Mouse (Mus musculus): ENCODE measurements around the gene Wrap53. TPM values are rescaled to one million over a fixed set of nuclear protein-coding genes. Genes with fewer than 3 reads are reported as not detected.

Wrap53 gene
- total RNA-seq, 2 experiments from 2014 or later = 7.7 to 18.4 TPM

Other genes starting within 250 kb of the Wrap53 start
- gene Rnf227, start 239.8 kb downstream of the Wrap53 start, total RNA-seq (2015; ENCODE audit: low replicate concordance) = 1.7 and 15.2 TPM in 2 replicates
- 0.70 and 3.2 TPM in 2 replicates for gene Rnf227, start 239.8 kb downstream of the Wrap53 start, total RNA-seq (2017; ENCODE audit: low replicate concordance)
- 7.9 and 9.8 TPM in 2 replicates for gene Chd3, start 210.8 kb downstream of the Wrap53 start, total RNA-seq (2015; ENCODE audit: low replicate concordance)
- gene Chd3, start 210.8 kb downstream of the Wrap53 start, total RNA-seq (2017; ENCODE audit: low replicate concordance) = 16.8 and 18.5 TPM in 2 replicates
- gene Naa38, start 184.8 kb downstream of the Wrap53 start, total RNA-seq (2015; ENCODE audit: low replicate concordance) = 25.6 and 30.3 TPM in 2 replicates
- 18.5 and 25.2 TPM in 2 replicates for gene Naa38, start 184.8 kb downstream of the Wrap53 start, total RNA-seq (2017; ENCODE audit: low replicate concordance)
- 12.5 and 16.1 TPM in 2 replicates for gene Cyb5d1, start 184.6 kb downstream of the Wrap53 start, total RNA-seq (2015; ENCODE audit: low replicate concordance)
- 23.5 and 31.4 TPM in 2 replicates for gene Cyb5d1, start 184.6 kb downstream of the Wrap53 start, total RNA-seq (2017; ENCODE audit: low replicate concordance)
- gene Tmem88, start 182.0 kb downstream of the Wrap53 start, total RNA-seq (2015; ENCODE audit: low replicate concordance) = not detected in 2 replicates
- gene Tmem88, start 182.0 kb downstream of the Wrap53 start, total RNA-seq (2017; ENCODE audit: low replicate concordance) = not detected in 2 replicates
- gene Kdm6b, start 166.6 kb downstream of the Wrap53 start, total RNA-seq (2015; ENCODE audit: low replicate concordance) = 5.8 and 8.2 TPM in 2 replicates
- 0.84 and 1.5 TPM in 2 replicates for gene Kdm6b, start 166.6 kb downstream of the Wrap53 start, total RNA-seq (2017; ENCODE audit: low replicate concordance)
- not detected in 2 replicates for gene Dnah2, start 31.1 kb downstream of the Wrap53 start, total RNA-seq (2015; ENCODE audit: low replicate concordance)
- not detected in 2 replicates for gene Dnah2, start 31.1 kb downstream of the Wrap53 start, total RNA-seq (2017; ENCODE audit: low replicate concordance)
- gene Efnb3, start 20.1 kb downstream of the Wrap53 start, total RNA-seq (2015; ENCODE audit: low replicate concordance) = 1.2 TPM in 1 of 2 replicates, not detected in the other
- gene Efnb3, start 20.1 kb downstream of the Wrap53 start, total RNA-seq (2017; ENCODE audit: low replicate concordance) = 1.3 and 2.2 TPM in 2 replicates
- 44.6 and 56.8 TPM in 2 replicates for gene Trp53, start 104 bp upstream of the Wrap53 start, total RNA-seq (2015; ENCODE audit: low replicate concordance)
- 25.1 and 28.0 TPM in 2 replicates for gene Trp53, start 104 bp upstream of the Wrap53 start, total RNA-seq (2017; ENCODE audit: low replicate concordance)
- 10.6 and 24.0 TPM in 2 replicates for gene Atp1b2, start 25.7 kb upstream of the Wrap53 start, total RNA-seq (2015; ENCODE audit: low replicate concordance)
- gene Atp1b2, start 25.7 kb upstream of the Wrap53 start, total RNA-seq (2017; ENCODE audit: low replicate concordance) = 1.2 and 4.0 TPM in 2 replicates
- gene Shbg, start 37.6 kb upstream of the Wrap53 start, total RNA-seq (2015; ENCODE audit: low replicate concordance) = not detected in 2 replicates
- 0.51 TPM in 1 of 2 replicates, not detected in the other for gene Shbg, start 37.6 kb upstream of the Wrap53 start, total RNA-seq (2017; ENCODE audit: low replicate concordance)
- not detected in 2 replicates for gene Sat2, start 41.8 kb upstream of the Wrap53 start, total RNA-seq (2015; ENCODE audit: low replicate concordance)
- 0.70 TPM in 1 of 2 replicates, not detected in the other for gene Sat2, start 41.8 kb upstream of the Wrap53 start, total RNA-seq (2017; ENCODE audit: low replicate concordance)
- 12.3 and 19.2 TPM in 2 replicates for gene Fxr2, start 52.7 kb upstream of the Wrap53 start, total RNA-seq (2015; ENCODE audit: low replicate concordance)
- 14.4 and 26.6 TPM in 2 replicates for gene Fxr2, start 52.7 kb upstream of the Wrap53 start, total RNA-seq (2017; ENCODE audit: low replicate concordance)
- gene Sox15, start 75.1 kb upstream of the Wrap53 start, total RNA-seq (2015; ENCODE audit: low replicate concordance) = not detected in 2 replicates
- gene Sox15, start 75.1 kb upstream of the Wrap53 start, total RNA-seq (2017; ENCODE audit: low replicate concordance) = not detected in 2 replicates
- gene Mpdu1, start 82.4 kb upstream of the Wrap53 start, total RNA-seq (2015; ENCODE audit: low replicate concordance) = 2.9 and 15.6 TPM in 2 replicates
- gene Mpdu1, start 82.4 kb upstream of the Wrap53 start, total RNA-seq (2017; ENCODE audit: low replicate concordance) = 6.4 and 19.6 TPM in 2 replicates
- 42.6 and 48.8 TPM in 2 replicates for gene Cd68, start 85.9 kb upstream of the Wrap53 start, total RNA-seq (2015; ENCODE audit: low replicate concordance)
- 20.9 and 44.4 TPM in 2 replicates for gene Cd68, start 85.9 kb upstream of the Wrap53 start, total RNA-seq (2017; ENCODE audit: low replicate concordance)
- gene Eif4a1, start 92.2 kb upstream of the Wrap53 start, total RNA-seq (2015; ENCODE audit: low replicate concordance) = 177 and 204 TPM in 2 replicates
- gene Eif4a1, start 92.2 kb upstream of the Wrap53 start, total RNA-seq (2017; ENCODE audit: low replicate concordance) = 163 and 169 TPM in 2 replicates
- gene Senp3, start 101.8 kb upstream of the Wrap53 start, total RNA-seq (2015; ENCODE audit: low replicate concordance) = 46.4 and 52.3 TPM in 2 replicates
- 10.3 and 18.2 TPM in 2 replicates for gene Senp3, start 101.8 kb upstream of the Wrap53 start, total RNA-seq (2017; ENCODE audit: low replicate concordance)
- 9.2 and 17.9 TPM in 2 replicates for gene Tnfsf13, start 105.5 kb upstream of the Wrap53 start, total RNA-seq (2015; ENCODE audit: low replicate concordance)
- gene Tnfsf13, start 105.5 kb upstream of the Wrap53 start, total RNA-seq (2017; ENCODE audit: low replicate concordance) = 0.28 and 7.8 TPM in 2 replicates
- gene Tnfsf12, start 115.6 kb upstream of the Wrap53 start, total RNA-seq (2015; ENCODE audit: low replicate concordance) = 1.3 TPM in 1 of 2 replicates, not detected in the other
- 0.17 and 1.1 TPM in 2 replicates for gene Tnfsf12, start 115.6 kb upstream of the Wrap53 start, total RNA-seq (2017; ENCODE audit: low replicate concordance)
- gene Tnfsfm13, start 115.8 kb upstream of the Wrap53 start, total RNA-seq (2015; ENCODE audit: low replicate concordance) = 0.38 and 4.8 TPM in 2 replicates
- gene Tnfsfm13, start 115.8 kb upstream of the Wrap53 start, total RNA-seq (2017; ENCODE audit: low replicate concordance) = 2.8 and 5.2 TPM in 2 replicates
- 56.5 and 58.3 TPM in 2 replicates for gene Polr2a, start 178.4 kb upstream of the Wrap53 start, total RNA-seq (2015; ENCODE audit: low replicate concordance)
- 69.5 and 76.9 TPM in 2 replicates for gene Polr2a, start 178.4 kb upstream of the Wrap53 start, total RNA-seq (2017; ENCODE audit: low replicate concordance)
- not detected in 2 replicates for gene Slc35g3, start 181.7 kb upstream of the Wrap53 start, total RNA-seq (2015; ENCODE audit: low replicate concordance)
- gene Slc35g3, start 181.7 kb upstream of the Wrap53 start, total RNA-seq (2017; ENCODE audit: low replicate concordance) = not detected in 2 replicates
- gene Zbtb4, start 185.7 kb upstream of the Wrap53 start, total RNA-seq (2015; ENCODE audit: low replicate concordance) = 1.7 and 1.9 TPM in 2 replicates
- 0.94 and 2.4 TPM in 2 replicates for gene Zbtb4, start 185.7 kb upstream of the Wrap53 start, total RNA-seq (2017; ENCODE audit: low replicate concordance)
- gene Chrnb1, start 215.7 kb upstream of the Wrap53 start, total RNA-seq (2015; ENCODE audit: low replicate concordance) = 4.0 TPM in 1 of 2 replicates, not detected in the other
- 0.26 TPM in 1 of 2 replicates, not detected in the other for gene Chrnb1, start 215.7 kb upstream of the Wrap53 start, total RNA-seq (2017; ENCODE audit: low replicate concordance)
- not detected in 2 replicates for gene Fgf11, start 221.6 kb upstream of the Wrap53 start, total RNA-seq (2015; ENCODE audit: low replicate concordance)
- not detected in 2 replicates for gene Fgf11, start 221.6 kb upstream of the Wrap53 start, total RNA-seq (2017; ENCODE audit: low replicate concordance)
- gene Tmem102, start 225.4 kb upstream of the Wrap53 start, total RNA-seq (2015; ENCODE audit: low replicate concordance) = not detected in 2 replicates
- not detected in 2 replicates for gene Tmem102, start 225.4 kb upstream of the Wrap53 start, total RNA-seq (2017; ENCODE audit: low replicate concordance)
- gene Gm39566, start 235.0 kb upstream of the Wrap53 start, total RNA-seq (2015; ENCODE audit: low replicate concordance) = 0.42 TPM in 1 of 2 replicates, not detected in the other
- gene Gm39566, start 235.0 kb upstream of the Wrap53 start, total RNA-seq (2017; ENCODE audit: low replicate concordance) = 0.14 TPM in 1 of 2 replicates, not detected in the other
- not detected in 2 replicates for gene Spem2, start 238.2 kb upstream of the Wrap53 start, total RNA-seq (2015; ENCODE audit: low replicate concordance)
- gene Spem2, start 238.2 kb upstream of the Wrap53 start, total RNA-seq (2017; ENCODE audit: low replicate concordance) = not detected in 2 replicates
- gene Spem1, start 241.9 kb upstream of the Wrap53 start, total RNA-seq (2015; ENCODE audit: low replicate concordance) = not detected in 2 replicates
- not detected in 2 replicates for gene Spem1, start 241.9 kb upstream of the Wrap53 start, total RNA-seq (2017; ENCODE audit: low replicate concordance)